Mouse (Mus musculus) adrenal gland, adult 8-10 months (tissue): ENCODE data around the gene Zfp879. TPM values are rescaled to one million over a fixed set of nuclear protein-coding genes. Genes with fewer than 3 reads are reported as not detected.
A peak's percentile ranks its signal among the peaks of the same experiment; 100 is the strongest.

Experiments
- DNase-seq: peaks from one replicate; pipeline ENCODE4 v3.0.0; 2022
- total RNA-seq, 4 experiments: library from RNA; stranded (reverse); gene quantifications; 2 replicates each; pipeline ENCODE4 v1.2.4; 2022

Gene Zfp879
- 1 to 10 TPM; 1.0 to 1.5 (median 1.2) TPM for total RNA-seq

DNA sequence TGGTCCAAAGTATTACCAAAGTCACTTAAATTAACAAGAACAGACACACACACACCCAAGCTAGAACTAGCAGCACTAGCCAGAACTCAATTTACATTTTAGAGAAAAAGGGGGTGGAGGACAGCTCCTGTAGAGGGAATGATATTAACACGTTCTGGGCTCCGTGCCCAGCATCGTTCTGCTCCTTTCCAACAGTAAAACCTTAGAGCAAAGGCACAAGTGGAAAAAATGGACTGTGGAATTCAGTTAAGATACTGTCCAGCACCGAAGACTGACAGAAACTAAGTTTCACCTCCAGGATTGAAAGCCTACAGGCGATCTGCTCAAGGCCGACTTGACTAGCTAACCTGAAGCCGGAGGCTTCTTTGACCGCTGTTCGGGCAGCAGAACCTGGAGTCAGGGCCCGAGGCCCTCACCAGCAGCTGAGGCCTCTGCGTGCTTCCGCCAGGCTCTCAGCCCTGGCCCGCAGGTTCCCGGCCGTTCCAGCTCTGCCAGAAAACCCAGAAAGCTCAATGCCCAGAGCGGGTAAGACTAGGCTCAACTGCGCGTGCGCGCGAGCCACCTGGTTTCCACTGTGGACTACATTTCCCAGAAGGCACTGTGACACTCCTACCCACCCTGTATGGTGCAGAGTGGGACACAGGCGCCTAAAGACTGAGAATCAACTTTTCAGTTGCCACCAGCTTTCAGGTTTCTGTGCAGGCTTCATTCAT lies at the start of gene Zfp879:
Gene Zfp879, minus strand, starts transcription at position 530 of the 713 bp plus-strand sequence.
- peak; percentile 85 for DNase-seq

DNA sequence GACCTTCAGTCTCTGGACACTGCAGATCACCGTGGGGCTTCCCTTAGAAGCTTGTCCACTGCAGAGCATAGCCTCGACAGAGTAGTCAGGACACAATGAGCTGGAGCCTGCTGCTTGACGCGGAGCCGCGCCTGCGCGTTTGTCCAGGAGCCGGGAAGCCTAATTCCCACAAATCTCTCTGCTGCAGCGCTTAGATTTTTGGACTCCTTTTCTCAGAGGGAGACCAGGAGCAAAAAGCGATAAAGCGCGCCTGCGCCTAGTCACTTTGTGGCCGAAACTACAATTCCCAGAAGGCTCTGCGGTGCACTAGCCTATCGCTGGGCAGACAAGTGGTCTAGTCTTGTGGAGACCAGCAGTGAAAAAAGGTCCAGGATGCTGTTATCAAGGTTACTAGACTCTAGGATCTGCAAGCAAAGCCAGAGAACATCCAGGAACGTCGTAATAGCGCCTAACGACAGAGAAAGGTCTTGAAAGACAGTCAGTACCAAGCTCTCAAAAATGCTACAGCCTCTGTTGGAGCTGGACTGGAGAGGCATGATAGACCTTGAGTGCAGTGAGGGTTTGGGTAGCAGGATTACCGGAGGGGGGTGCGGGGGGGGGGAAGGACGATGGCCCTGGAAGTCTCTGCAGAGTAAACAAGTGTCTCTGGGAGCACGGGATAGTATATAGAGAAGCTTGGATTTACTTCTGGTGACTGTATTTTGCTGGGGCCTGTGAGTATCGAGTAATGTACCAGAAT lies 46.2 kb upstream of the Zfp879 start, which contains the start of gene Zfp454:
Gene Zfp454, minus strand, starts transcription at position 262 of the 739 bp plus-strand sequence.
- DNase-seq, result peak; percentile 91

DNA sequence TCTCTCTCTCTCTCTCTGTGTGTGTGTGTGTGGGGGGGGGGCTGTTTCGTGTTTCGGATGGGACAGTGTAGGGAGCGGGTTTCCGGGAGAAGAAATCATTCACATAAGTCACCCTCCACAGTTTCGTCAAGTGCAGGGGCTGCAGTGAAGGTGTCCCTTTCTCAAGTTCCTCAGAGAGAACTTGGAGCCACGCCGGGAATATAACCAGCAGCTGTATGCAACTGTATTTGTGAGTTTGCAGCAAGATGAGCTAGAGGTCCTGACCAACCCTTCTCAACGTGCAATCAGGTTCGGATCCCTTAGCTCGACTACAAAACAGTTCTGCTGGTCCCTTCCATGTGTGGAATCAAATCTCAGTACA lies 45.6 kb upstream of the Zfp879 start:
- DNase-seq, result no peak

DNA sequence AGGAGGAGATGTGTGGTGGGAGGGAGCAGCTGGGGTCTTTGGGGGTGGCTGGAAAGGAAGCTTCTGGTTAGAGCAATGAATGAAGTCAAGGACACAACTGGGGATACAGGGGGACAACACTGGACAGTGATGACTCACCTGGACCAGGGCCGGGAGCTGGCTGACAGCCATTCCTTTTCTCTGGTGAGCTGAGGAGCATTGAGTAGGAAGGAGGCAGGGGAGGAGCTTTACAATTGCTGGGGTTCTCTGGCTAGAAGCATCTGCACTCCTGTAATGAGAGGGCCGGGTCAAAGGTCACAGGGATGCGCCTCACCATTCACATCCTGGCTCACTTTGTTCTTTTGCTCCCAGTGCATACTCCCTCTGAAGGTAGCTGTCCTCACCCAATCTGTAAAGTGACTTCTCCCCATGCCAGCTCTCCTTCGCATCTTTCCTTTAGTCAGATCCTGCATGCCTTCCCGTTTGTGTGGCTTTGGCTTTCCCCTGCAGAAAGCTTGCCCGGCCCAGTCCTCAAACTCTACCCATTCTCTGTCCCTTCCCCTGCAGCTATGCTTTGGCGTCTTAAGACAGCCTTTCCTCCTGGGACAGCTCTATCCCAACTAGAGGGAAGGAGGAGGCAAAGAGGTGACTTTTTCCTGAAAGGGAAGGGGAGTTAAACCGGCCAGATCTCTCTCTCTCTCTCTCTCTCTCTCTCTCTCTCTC lies 45.0 kb upstream of the Zfp879 start:
- peak; percentile 49 for DNase-seq

DNA sequence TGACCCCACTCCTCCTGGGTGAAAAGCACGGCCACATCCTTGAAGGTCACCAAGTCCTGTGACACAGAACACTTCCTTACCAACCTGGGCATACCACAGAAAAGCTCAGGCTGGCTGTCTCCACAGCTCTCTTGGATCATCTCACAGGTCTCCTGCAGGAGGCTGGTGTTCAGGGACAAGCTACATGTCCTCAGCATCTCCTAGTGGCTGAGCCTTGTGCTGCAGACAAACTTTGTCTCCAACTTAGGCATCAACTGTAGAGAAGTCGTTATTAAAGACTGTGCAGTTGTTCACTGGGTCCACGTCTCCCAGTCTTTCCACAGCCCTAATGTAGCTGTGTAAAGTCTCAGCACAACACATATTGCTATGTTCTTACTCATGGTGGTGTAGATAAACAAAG lies 42.4 kb upstream of the Zfp879 start:
- DNase-seq, result no peak

DNA sequence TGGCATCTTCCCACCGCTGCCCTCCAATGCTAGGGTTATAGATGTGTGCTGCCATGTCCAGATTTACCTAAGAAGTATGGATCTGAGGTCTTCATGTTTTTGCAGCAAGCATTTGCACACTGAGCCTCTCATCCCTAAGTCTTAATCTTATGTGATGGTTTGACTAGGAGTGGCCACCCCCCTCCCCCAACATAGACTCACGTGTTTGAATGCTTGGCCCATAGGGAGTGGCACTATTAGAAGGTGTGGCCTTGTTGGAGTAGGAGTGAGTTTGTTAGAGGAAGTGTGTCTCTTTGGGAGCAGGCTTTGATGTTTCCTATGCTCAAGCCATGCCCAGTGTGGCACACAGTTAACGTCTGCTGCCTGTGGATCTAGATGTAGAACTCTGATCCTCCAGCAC lies 37.3 kb upstream of the Zfp879 start:
- no peak for DNase-seq

DNA sequence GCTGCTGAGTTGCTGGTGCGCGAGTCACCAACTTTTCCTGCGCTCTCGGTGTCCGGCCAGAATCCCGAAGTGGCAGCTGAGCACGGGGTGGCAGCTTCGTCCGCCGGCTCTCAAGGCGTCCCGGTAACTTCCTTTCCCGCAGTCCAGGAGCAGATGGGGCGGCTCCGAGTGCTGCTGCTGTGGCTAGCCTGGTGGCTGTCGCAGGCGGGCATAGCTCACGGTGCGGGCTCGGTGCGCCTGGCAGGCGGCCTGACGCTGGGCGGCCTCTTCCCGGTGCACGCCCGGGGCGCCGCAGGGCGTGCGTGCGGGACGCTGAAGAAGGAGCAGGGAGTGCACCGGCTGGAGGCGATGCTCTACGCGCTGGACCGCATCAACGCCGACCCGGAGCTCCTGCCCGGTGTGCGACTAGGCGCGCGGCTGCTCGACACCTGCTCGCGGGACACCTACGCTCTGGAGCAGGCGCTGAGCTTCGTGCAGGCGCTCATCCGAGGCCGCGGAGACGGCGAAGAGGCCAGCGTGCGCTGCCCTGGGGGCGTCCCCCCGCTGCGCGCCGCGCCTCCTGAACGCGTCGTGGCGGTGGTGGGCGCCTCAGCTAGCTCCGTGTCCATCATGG lies 9.7 kb upstream of the Zfp879 start:
- DNase-seq, result no peak

DNA sequence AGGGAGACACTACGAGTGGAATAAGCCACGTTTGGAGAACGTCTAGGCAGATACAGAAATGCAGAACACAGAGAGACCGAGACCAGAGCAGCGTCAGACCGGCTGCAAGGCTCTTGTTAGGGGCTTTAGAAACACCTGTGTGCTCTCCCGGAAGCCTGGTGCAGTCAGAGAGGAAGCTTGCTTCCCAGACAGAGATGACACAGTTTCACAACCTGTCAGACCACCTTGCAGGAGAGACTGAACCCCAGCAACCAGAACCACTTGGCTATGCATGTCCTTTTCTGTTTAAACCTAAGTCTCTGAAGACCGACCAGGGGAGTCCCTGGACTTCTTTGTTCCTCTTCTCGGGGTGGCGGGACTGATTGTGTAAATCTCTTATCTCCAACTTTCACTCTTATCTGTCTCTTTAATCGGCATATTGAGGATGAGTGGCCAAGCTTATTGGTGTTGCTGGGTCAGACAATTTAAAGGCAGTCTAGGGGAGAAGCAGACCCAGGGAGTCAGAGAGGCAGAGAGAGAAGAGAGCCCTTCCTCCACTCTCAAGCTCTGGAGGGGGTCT lies 8.9 kb upstream of the Zfp879 start, which contains the start of gene Grm6:
Gene Grm6, plus strand, starts transcription at position 509 of the 559 bp plus-strand sequence.
- no peak for DNase-seq

DNA sequence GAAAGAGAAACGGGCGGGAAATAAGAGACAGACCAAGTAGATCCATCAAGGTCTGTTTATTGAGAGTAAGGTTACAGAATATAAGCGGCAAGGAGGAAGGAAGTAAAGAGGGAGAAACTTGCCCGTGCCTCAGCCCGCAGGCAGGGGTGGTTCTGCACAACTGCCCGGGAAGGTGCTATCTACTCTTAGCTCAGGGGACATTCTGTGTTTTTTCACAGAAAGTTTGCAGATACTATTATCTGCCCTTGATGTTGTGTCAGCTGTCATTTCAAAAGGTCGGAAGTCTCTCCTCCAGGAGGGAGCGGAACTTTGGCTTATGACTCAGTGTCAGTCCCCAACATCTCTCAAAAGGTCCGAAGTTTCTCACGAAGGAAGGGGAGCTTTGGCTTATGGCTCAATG lies 8.0 kb upstream of the Zfp879 start:
- no peak for DNase-seq

DNA sequence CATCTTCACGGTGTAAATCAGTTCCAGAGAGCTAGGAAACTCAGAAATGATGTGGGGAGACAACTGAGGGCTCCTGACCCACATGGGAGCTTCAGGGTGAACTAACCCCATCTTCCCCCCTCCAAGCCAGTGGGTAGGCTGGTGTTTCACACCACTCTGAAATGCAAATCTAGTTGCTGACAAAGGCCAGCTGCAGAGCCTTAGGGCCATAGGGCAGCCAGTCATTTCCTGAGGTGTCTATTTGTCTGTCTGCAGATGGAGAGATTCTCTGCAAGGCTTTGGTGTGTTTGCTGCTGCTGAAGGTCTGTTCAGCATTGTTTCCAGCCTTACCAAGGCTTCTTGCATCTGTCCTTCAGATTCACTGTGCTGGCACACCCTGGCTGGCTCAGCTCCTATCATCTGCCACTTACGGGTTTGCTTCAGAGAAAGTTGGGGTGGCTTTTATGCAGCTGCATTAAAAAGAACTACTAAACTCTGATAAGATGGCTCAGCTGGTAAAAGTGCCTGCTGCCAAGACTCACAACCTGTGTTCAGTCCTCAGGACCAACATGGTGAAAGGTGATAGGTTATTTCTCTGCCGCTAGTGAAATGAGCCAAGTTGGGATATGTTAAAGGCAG lies 7.3 kb upstream of the Zfp879 start:
- peak; percentile 6 for DNase-seq

DNA sequence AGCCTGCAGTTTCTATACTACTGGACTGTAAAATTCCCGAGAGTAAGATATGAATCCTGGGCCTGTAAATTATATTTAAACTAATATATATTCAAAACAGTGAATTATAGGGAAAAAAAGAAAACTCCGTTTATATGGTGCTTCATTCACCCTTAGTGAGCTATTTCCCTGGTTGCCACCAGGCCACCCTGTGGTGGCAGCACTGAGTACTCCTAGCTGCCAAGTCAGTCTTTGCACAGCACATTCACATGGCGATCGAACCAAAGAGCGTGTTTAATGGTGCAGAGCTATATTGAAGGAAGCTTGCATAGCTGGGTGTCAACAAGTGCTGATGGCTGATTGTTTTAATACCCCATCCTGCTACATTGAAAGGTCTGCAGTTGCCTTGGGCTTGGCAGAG lies 5.7 kb upstream of the Zfp879 start:
- DNase-seq, result no peak

DNA sequence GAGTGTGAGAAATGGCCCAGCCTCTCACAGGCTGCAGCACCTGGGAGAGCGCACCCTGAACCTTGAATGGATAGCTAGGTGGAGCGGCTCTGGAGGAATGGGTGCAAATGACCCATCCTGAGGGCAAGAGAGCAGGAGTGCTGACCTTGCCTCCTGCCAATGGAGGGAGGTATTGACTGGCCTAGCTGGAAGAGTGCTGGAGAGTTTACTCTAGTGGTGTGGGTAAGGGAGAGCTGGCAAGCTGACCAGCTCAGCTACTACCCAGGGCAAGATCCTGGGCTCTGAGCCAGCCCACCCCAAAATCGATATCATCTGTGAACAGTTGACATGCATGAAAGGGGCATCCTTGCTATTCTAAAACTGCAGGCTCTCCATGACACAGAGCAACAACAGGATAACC lies 4.6 kb upstream of the Zfp879 start:
- no peak for DNase-seq

DNA sequence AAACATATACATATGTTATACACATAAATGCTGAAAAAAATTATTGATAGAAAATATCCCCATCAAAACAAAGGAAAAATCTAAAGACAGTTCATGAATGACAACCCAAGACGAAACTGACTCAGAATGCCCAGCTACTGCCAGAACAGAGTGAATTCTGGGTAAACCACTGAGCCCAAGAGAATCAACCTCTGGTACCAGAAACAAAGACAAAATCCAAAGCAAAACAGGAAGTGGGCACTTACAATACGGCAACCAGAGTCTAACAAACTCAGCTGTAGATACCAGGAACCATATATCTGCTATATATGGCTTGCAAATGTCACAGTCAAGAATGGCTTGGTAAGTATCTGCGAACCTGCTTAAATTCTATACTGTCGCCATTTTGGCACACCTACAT lies 5.6 kb downstream of the Zfp879 start:
- no peak for DNase-seq

DNA sequence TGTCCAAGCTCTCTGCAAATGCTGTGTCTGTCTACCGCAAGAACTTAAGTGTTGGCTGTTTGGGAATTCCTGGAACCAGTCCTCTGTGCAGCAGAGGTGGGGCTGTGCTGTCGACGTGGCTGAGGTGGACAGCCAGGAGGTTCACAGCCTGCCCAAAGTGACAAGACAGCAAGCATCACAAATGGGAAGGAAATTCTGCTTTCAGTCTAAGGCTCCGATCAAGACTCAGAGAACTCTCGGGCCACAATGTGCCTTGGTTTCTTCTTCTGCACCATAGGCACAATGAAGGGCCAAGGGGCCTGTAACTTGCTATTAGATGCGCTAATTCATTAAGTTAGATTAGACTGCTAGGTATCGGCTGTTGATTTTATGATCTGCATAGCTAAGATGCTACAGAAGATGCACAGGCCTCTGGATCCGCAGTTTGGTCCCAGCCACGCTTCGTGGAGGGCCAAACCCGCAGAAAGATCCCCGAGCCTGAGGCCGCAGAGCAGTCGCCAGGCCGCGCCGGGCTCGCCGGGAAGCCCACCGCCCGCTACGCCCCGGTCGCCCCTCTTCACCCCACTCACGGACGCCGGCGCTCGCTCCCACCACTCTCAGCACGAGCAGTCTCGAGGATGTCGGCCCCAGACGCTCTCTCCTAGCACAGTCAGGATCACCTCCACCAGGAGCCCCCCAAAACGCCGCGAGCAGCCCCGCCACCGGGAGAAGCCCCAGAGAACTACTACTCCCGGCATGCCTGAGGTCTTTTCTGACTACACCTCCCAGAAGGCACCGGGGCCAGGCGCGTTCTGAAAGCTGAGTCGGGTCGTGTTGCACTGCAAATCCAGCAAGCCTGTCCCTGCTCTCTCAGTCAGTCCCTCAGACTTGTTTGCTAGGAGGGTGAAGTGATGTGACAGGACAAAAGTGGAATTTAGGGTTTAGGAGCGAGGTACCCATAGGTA lies 14.1 kb downstream of the Zfp879 start, which contains the start of gene Zfp354c:
Gene Zfp354c, minus strand, starts transcription at position 715 of the 944 bp plus-strand sequence.
- peak; percentile 80 for DNase-seq

DNA sequence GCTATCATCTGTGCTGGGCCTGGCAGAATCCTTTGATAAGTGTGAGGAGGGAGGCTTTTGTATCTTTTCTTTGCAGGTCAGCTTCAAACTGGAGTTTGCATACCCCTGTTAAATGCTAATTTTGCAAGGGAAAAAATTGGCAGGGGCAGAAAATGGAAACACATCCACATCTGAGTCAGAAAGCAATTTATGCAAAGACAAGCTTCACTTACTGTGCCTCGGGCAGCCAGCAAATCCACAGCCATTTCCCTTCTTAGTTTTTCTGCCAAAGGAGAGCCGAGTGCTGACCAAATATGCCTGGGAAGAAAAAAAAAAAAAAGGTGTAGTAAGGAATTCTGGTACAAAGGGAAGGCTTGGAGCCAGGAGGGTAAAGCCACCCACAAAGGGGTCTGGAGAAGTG lies 15.1 kb downstream of the Zfp879 start:
- DNase-seq, result no peak

DNA sequence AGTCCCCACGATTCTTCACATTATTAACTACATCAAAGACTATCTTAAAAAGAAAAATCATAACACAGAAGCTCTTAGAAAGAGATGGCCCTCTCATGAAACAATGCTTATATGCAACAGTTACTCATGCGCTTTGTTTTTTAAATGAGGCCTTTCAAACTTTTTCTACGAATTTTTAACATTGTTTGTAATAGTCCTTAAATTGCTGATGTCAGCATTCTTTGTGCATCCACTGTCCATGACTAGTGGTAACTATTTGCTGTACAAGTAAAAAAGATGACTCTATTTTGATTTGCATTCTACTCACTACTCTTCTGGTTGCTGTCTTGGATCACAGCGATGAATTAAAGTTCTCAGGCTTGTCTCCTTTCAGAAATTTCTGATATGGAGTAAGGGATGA lies 27.1 kb downstream of the Zfp879 start:
- no peak for DNase-seq

DNA sequence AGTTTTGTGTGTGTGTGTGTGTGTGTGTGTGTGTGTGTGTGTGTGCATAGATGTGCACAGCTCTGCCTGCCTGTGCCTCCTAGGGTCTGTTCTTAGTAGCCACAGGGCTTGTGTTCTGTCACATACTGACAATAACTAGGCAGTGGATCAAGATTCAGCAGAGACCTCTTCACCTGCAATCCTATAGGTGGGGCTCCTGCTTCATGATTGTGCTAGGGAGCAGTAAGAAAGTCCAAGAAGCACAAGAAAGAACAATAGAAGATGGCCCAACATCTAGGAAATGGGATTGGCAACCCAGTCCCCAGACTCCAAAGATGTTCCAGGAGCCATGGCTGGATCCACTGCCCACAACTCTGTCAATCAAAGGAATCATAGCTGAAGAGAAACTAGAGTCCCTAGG lies 42.5 kb downstream of the Zfp879 start:
- DNase-seq, result no peak

DNA sequence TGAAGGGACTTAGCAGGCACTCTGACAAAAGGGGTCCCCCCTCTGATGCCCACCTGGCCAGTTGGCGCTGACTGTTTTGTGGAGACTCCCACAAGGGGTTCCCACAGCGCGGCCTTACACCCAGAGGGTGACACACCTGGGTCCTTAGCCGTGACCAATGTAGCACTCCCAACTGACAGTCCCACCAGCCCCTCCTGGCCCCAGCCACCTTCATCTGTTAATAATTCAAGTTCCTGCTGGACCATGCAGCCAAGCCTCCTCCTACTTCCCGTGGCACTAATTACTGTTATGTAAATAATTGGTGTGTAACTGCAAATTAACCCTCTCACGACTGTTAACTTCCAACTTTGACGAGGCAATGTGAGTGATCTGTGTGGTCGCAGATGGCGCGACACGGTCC lies 43.7 kb downstream of the Zfp879 start:
- no peak for DNase-seq
